8 mouse cellular contexts compared by ENCODE assay signal in the genomic region with DNA sequence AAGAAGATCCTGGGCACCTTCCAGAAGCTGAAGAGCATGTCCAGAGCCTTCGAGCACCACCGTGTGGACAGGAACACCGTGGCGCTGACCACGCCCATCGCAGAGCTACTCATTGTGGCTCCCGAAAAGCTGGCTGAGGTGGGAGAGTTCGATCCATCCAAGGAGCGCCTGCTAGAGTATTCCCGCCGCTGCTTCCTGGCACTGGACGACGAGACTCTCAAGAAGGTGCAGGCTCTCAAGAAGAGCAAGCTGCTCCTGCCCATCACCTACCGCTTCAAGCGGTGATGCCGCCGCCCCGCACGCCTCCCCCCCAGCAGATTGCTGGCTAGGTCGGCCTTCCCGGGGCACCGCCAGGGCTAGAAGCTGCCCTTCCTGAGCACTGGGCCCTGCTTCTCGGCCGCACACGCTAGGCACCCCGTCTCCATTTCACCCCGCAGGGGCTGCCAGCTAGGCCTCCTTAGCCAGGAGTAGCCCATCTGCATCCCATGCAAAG. TPM values are rescaled to one million over a fixed set of nuclear protein-coding genes. Genes with fewer than 3 reads are reported as not detected.
DNase-seq lines count a peak whose midpoint lies in the region; ATAC-seq and TF ChIP-seq lines count a peak whose summit lies in the region.

No protein-coding gene starts in this region.

- no peaks in the 10 kb centered on the region for H3K36me3 ChIP-seq in embryonic facial prominence, embryonic 14.5 days (ENCODE audit: control insufficient read depth, insufficient read depth, low read length)
- H3K36me3 ChIP-seq in heart, adult 2 months (ENCODE audit: control insufficient read depth, insufficient read depth, low read length) = peaks cover 13% of the 10 kb centered on the region
- H3K36me3 ChIP-seq in liver, embryonic 13.5 days = peaks cover 5% of the 10 kb centered on the region; the same call in 1 of the 2 replicates
- H3K36me3 ChIP-seq in splenic B cell, adult 2 months (ENCODE audit: control insufficient read depth, insufficient read depth, low read length, poor library complexity, severe bottlenecking) = no peaks in the 10 kb centered on the region

- H3K79me2 ChIP-seq in heart, adult 2 months (replicated peaks; ENCODE audit: control insufficient read depth, insufficient read depth, low read length) = no peaks in the 10 kb centered on the region; the same call in 1 of the 2 replicates

- peak; percentile 72 to 74 for DNase-seq in B cell, adult 2 months
- peak; percentile 83 to 89 for DNase-seq in adrenal gland, postnatal 36 days
- DNase-seq in embryonic facial prominence, embryonic 14.5 days (ENCODE audit: low spot score) = peak; percentile 94
- peak; percentile 79 to 84 for DNase-seq in heart, adult 2 months
- peak; percentile 83 to 87 for DNase-seq in kidney, adult 8-10 months
- DNase-seq in liver, embryonic 13.5 days = peak; percentile 76
- peak; percentile 80 for DNase-seq in naive thymus-derived CD4-positive, alpha-beta T cell, adult 2 months (ENCODE audit: low read depth)
- DNase-seq in splenic B cell, adult 2 months (ENCODE audit: low read depth, low spot score) = peak; percentile 81

- H3K27me3 ChIP-seq in embryonic facial prominence, embryonic 14.5 days (replicated peaks; ENCODE audit: control insufficient read depth, insufficient read depth, low read length) = peaks cover 8% of the 10 kb centered on the region
- H3K27me3 ChIP-seq in heart, adult 2 months (ENCODE audit: control insufficient read depth, insufficient read depth, low read length) = peaks cover 8% of the 10 kb centered on the region
- H3K27me3 ChIP-seq in liver, embryonic 13.5 days = peaks cover 42% of the 10 kb centered on the region
- H3K27me3 ChIP-seq in splenic B cell, adult 2 months (ENCODE audit: control insufficient read depth, insufficient read depth, low read length, poor library complexity, severe bottlenecking) = no peaks in the 10 kb centered on the region

- H3K4me3 ChIP-seq in embryonic facial prominence, embryonic 14.5 days (ENCODE audit: low read depth, low read length) = peak overlapping the region; percentile 64
- peak overlapping the region; percentile 93 for H3K4me3 ChIP-seq in heart, adult 2 months
- peak overlapping the region; percentile 82 for H3K4me3 ChIP-seq in liver, embryonic 13.5 days (replicated peaks)

- H3K9ac ChIP-seq in embryonic facial prominence, embryonic 14.5 days (ENCODE audit: low read depth, low read length) = peak overlapping the region; percentile 96
- H3K9ac ChIP-seq in heart, adult 2 months (ENCODE audit: low read depth, low read length) = peak overlapping the region; percentile 46
- H3K9ac ChIP-seq in liver, embryonic 13.5 days = peak overlapping the region; percentile 92

- no peak for TF ChIP-seq POLR2A in heart, adult 2 months (IDR thresholded peaks at IDR 0.05; ENCODE audit: insufficient read depth, low read depth, low read length)

- intact Hi-C loops in heart, adult 2 months (cut with DNase I) = loop anchor here (2.0 to 10.0 kb wide), 3 partner anchors 67 to 375 kb away; partner anchors contain the start of genes Hspbp1 and Kmt5c

- TF ChIP-seq CTCF in heart, adult 2 months (IDR thresholded peaks at IDR 0.05) = peak; percentile 82

- H3K4me2 ChIP-seq in embryonic facial prominence, embryonic 14.5 days (ENCODE audit: low read depth, low read length) = peak overlapping the region; percentile 58
- peak overlapping the region; percentile 98 for H3K4me2 ChIP-seq in liver, embryonic 13.5 days

- H3K4me1 ChIP-seq in embryonic facial prominence, embryonic 14.5 days (ENCODE audit: control insufficient read depth, insufficient read depth, low read length) = peaks cover 21% of the 10 kb centered on the region
- H3K4me1 ChIP-seq in heart, adult 2 months (ENCODE audit: control insufficient read depth, insufficient read depth, low read length) = peaks cover 4% of the 10 kb centered on the region
- peaks cover 42% of the 10 kb centered on the region for H3K4me1 ChIP-seq in liver, embryonic 13.5 days (replicated peaks)

- no peak; the same call in 1 of the 2 replicates for ATAC-seq in embryonic facial prominence, embryonic 14.5 days (ENCODE audit: low read depth)
- no peak for ATAC-seq in liver, embryonic 13.5 days (ENCODE audit: low read depth)

- peak; percentile 85 for TF ChIP-seq EP300 in heart, adult 2 months (IDR thresholded peaks at IDR 0.05; ENCODE audit: insufficient read depth, low read depth, low read length)

- peak overlapping the region; percentile 100 for H3K27ac ChIP-seq in embryonic facial prominence, embryonic 14.5 days (replicated peaks; ENCODE audit: low read depth, low read length)
- H3K27ac ChIP-seq in heart, adult 2 months = peak overlapping the region; percentile 100
- H3K27ac ChIP-seq in liver, embryonic 13.5 days = peak overlapping the region; percentile 99

- 4% methylated on average over 27 of the region's 27 CpGs for WGBS in embryonic facial prominence, embryonic 14.5 days
- 3% methylated on average over 27 of the region's 27 CpGs for WGBS in heart, adult 2 months
- WGBS in liver, embryonic 13.5 days (ENCODE audit: insufficient replicate concordance) = 3% methylated on average over 27 of the region's 27 CpGs

- H3K9me3 ChIP-seq in embryonic facial prominence, embryonic 14.5 days (ENCODE audit: control insufficient read depth, low read length) = no peaks in the 10 kb centered on the region
- no peaks in the 10 kb centered on the region for H3K9me3 ChIP-seq in liver, embryonic 13.5 days (replicated peaks)

RNA-seq across cellular contexts. Expression of gene U2af2, which starts 1.7 kb away (rescaled TPM):
- total RNA-seq in adrenal gland, postnatal 36 days (2021) = 100 to 1,000 TPM; 143 to 180 TPM
- 105 and 114 TPM in 2 replicates for polyA plus RNA-seq in embryonic facial prominence, embryonic 14.5 days (2014; fragmentation: Nextera tagmentation; extraction: Ambion mirVana)
- 10 to 100 TPM; 65.6 to 68.5 TPM for total RNA-seq in heart, adult 2 months (2021)
- polyA plus RNA-seq in heart, adult 2 months (2012; rRNA removed) = 84.4 and 118 TPM in 2 replicates
- 79.1 and 83.0 TPM in 2 replicates for polyA plus RNA-seq in liver, embryonic 13.5 days (2015; fragmentation: Nextera tagmentation; extraction: Ambion mirVana)

RNA-seq across cellular contexts. Expression of gene Zfp580, which starts 8.9 kb away (rescaled TPM):
- total RNA-seq in adrenal gland, postnatal 36 days (2021) = 1 to 10 TPM; 6.4 to 9.3 TPM
- polyA plus RNA-seq in embryonic facial prominence, embryonic 14.5 days (2014; fragmentation: Nextera tagmentation; extraction: Ambion mirVana) = 34.9 and 44.1 TPM in 2 replicates
- total RNA-seq in heart, adult 2 months (2021) = 1 to 10 TPM; 3.4 to 4.4 TPM
- polyA plus RNA-seq in heart, adult 2 months (2012; rRNA removed) = 7.4 and 12.7 TPM in 2 replicates
- 2.2 and 2.7 TPM in 2 replicates for polyA plus RNA-seq in liver, embryonic 13.5 days (2015; fragmentation: Nextera tagmentation; extraction: Ambion mirVana)

RNA-seq across cellular contexts. Expression of gene Epn1, which starts 19.8 kb away (rescaled TPM):
- total RNA-seq in adrenal gland, postnatal 36 days (2021) = 100 to 1,000 TPM; 146 to 155 TPM
- polyA plus RNA-seq in embryonic facial prominence, embryonic 14.5 days (2014; fragmentation: Nextera tagmentation; extraction: Ambion mirVana) = 59.3 and 66.2 TPM in 2 replicates
- 100 to 1,000 TPM; 160 to 192 TPM for total RNA-seq in heart, adult 2 months (2021)
- polyA plus RNA-seq in heart, adult 2 months (2012; rRNA removed) = 174 and 181 TPM in 2 replicates
- 45.6 and 48.2 TPM in 2 replicates for polyA plus RNA-seq in liver, embryonic 13.5 days (2015; fragmentation: Nextera tagmentation; extraction: Ambion mirVana)

RNA-seq across cellular contexts. Expression of gene Zfp784, which starts 22.0 kb away (rescaled TPM):
- total RNA-seq in adrenal gland, postnatal 36 days (2021) = 1 to 10 TPM; 3.8 to 4.5 TPM
- polyA plus RNA-seq in embryonic facial prominence, embryonic 14.5 days (2014; fragmentation: Nextera tagmentation; extraction: Ambion mirVana) = 4.4 and 6.0 TPM in 2 replicates
- total RNA-seq in heart, adult 2 months (2021) = 1 to 10 TPM; 5.0 to 5.6 TPM
- polyA plus RNA-seq in heart, adult 2 months (2012; rRNA removed) = 6.7 and 7.0 TPM in 2 replicates
- polyA plus RNA-seq in liver, embryonic 13.5 days (2015; fragmentation: Nextera tagmentation; extraction: Ambion mirVana) = 0.93 and 1.4 TPM in 2 replicates

RNA-seq across cellular contexts. Expression of gene 4632433K11Rik, which starts 26.4 kb away (rescaled TPM):
- not detected for total RNA-seq in adrenal gland, postnatal 36 days (2021)
- polyA plus RNA-seq in embryonic facial prominence, embryonic 14.5 days (2014; fragmentation: Nextera tagmentation; extraction: Ambion mirVana) = not detected in 2 replicates
- not detected for total RNA-seq in heart, adult 2 months (2021)
- not detected in 2 replicates for polyA plus RNA-seq in heart, adult 2 months (2012; rRNA removed)
- polyA plus RNA-seq in liver, embryonic 13.5 days (2015; fragmentation: Nextera tagmentation; extraction: Ambion mirVana) = 0.09 TPM in 1 of 2 replicates, not detected in the other

Comparison
In these comparisons a context has a peak if more than half of its experiments do, and no peak if none do; other contexts are left out.
1. H3K9ac ChIP-seq: peak in every context shown above with its lines; median percentile 96 in embryonic facial prominence, embryonic 14.5 days; 92 in liver, embryonic 13.5 days; 46 in heart, adult 2 months.